Mouse (Mus musculus): Measurements from ENCODE around the gene Hdlbp. TPM values are rescaled to one million over a fixed set of nuclear protein-coding genes. Genes with fewer than 3 reads are reported as not detected.
A peak's percentile ranks its signal among the peaks of the same experiment; 100 is the strongest.
"Not testable (repeated sequence)": the region's sequence is repeated elsewhere in the genome, so short reads cannot be mapped to it uniquely, and the experiment has no call there.

The Hdlbp gene
- polyA plus RNA-seq (2012; rRNA removed): 122 and 129 TPM in 2 replicates

DNA sequence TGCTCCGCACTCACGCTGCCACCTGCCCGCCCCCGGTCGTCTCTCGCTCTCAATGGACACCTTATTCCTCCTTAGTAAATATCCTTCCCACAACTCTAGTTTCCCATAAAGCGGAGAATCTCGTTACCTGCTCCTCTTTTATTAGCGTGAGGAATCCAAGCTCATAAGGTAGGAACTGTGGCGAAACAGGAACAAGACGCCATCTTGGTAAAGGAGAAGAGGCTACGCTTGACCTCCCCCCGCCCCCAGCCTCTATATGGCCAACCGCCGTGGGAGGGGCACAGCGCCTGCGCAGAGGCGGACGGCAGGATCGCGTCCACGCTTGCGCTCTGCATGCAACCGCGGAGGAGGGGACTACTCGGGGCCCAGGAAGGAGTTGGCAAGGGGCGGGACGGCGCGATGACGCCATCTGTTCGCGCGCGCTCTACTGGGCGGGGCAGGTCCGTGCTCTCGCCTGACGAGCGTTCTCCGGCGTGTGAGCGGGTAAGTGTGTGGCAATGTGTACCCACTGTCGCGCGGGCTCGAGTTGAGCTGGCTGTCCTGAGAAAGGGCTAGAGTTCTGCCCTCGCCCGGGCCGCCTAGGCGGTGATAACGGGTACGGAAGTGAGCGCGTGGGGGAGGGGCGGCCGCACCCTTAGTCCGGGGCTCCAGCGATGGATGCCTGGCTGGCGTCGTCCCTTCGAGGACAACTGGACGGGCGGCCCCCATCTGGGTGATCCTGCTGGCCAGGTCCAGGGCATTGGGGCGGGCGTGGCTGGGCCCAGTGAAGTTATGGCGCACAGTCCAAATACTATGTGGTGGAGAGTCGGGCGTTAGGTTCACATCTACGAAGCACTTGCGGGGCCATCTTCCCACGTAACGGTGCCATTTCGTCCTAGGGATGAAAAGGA, at the start of gene Hdlbp:
TSS of gene Hdlbp (minus strand) at position 230 of the 890 bp plus-strand sequence.
- H3K27ac ChIP-seq (ENCODE audit: control insufficient read depth, insufficient read depth, low read depth, low read length): peak within 1 kb of the TSS; percentile 98
- H3K36me3 ChIP-seq (ENCODE audit: control insufficient read depth, insufficient read depth, low read length): no peaks in the 10 kb centered on the region
- peak; percentile 18; the same call in 1 of the 2 replicates for TF ChIP-seq CTCF (IDR thresholded peaks at IDR 0.05; ENCODE audit: control insufficient read depth, insufficient read depth, insufficient replicate concordance, low read depth, low read length)
- peak; percentile 85; the same call in 1 of the 2 replicates for TF ChIP-seq POLR2A (IDR thresholded peaks at IDR 0.05; ENCODE audit: control insufficient read depth, low read depth, low read length)
- peak within 1 kb of the TSS; percentile 94 for H3K4me3 ChIP-seq (ENCODE audit: control insufficient read depth, low read depth, low read length)
- no peaks in the 10 kb centered on the region for H3K27me3 ChIP-seq (ENCODE audit: control insufficient read depth, insufficient read depth, low read length)
- no peaks in the 10 kb centered on the region for H3K4me1 ChIP-seq (ENCODE audit: control insufficient read depth, insufficient read depth, low read length)

DNA sequence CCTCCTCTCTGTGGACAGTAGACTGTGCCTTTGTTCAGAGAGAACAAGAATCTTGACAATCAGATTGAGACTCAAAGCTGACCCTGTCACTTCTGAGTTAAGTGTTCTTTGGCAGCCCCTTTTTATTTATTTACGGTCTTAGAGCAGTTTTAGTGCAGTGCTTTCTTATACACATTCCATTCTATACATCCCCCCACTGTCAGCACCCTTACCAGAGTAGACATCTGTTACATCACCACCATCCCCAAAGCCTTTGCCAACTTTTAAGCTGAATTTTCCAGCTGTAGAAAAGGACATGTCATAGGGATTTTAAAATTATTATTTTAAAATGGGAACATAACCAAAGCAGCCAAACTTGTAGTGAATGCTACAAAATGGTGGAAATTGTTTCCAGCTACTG, 43.7 kb upstream of the Hdlbp start:
- no peak overlapping the region for H3K4me3 ChIP-seq (ENCODE audit: control insufficient read depth, low read depth, low read length)
- no peaks in the 10 kb centered on the region for H3K4me1 ChIP-seq (ENCODE audit: control insufficient read depth, insufficient read depth, low read length)
- no peaks in the 10 kb centered on the region for H3K36me3 ChIP-seq (ENCODE audit: control insufficient read depth, insufficient read depth, low read length)
- H3K27me3 ChIP-seq (ENCODE audit: control insufficient read depth, insufficient read depth, low read length): no peaks in the 10 kb centered on the region
- H3K27ac ChIP-seq (ENCODE audit: control insufficient read depth, insufficient read depth, low read depth, low read length): no peak overlapping the region
- TF ChIP-seq POLR2A (IDR thresholded peaks at IDR 0.05; ENCODE audit: control insufficient read depth, low read depth, low read length) (no peak), CTCF (IDR thresholded peaks at IDR 0.05; ENCODE audit: control insufficient read depth, insufficient read depth, insufficient replicate concordance, low read depth, low read length) (no peak)

DNA sequence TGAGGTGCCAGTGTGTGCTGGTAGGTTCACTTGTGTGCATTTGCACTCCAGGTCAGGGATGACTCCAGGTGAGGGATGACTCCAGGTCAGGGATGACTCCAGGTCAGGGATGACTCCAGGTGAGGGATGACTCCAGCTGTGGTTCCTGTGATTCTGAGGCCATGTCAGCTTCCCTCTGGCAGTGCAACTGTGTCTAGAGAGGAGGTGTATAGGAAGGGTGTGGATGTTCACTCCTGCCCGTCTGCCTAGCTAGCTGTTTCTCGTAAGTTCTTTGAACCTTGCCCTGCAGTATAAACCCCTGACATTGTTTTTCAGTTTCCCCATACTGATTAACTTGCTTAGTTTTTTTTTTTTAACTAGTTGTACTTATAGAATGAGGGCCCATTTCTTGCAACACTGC, 42.9 kb upstream of the Hdlbp start:
- no peak overlapping the region for H3K27ac ChIP-seq (ENCODE audit: control insufficient read depth, insufficient read depth, low read depth, low read length)
- H3K27me3 ChIP-seq (ENCODE audit: control insufficient read depth, insufficient read depth, low read length): no peaks in the 10 kb centered on the region
- H3K36me3 ChIP-seq (ENCODE audit: control insufficient read depth, insufficient read depth, low read length): no peaks in the 10 kb centered on the region
- H3K4me3 ChIP-seq (ENCODE audit: control insufficient read depth, low read depth, low read length): no peak overlapping the region
- TF ChIP-seq POLR2A (IDR thresholded peaks at IDR 0.05; ENCODE audit: control insufficient read depth, low read depth, low read length): no peak
- TF ChIP-seq CTCF (IDR thresholded peaks at IDR 0.05; ENCODE audit: control insufficient read depth, insufficient read depth, insufficient replicate concordance, low read depth, low read length): no peak
- H3K4me1 ChIP-seq (ENCODE audit: control insufficient read depth, insufficient read depth, low read length): no peaks in the 10 kb centered on the region

DNA sequence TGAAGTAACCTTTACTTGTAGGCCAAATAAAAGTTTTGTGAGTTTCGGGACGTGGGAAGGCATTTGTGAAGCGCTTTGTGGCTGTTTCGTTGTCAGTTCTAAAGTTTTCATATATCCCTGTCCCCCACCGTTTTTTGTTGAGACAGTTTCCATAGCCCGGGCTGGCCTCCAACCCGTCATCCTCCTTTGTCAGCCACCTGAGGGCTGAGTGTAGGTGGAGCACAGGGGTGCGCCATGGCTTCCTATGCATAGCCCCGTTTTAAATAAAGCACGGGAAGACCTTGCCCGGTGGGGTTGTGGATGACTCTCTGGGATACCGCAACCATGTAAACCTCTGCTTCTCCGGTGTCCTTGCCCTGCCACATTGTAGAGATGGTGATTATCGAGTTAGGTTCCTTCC, 34.6 kb upstream of the Hdlbp start:
- H3K27ac ChIP-seq (ENCODE audit: control insufficient read depth, insufficient read depth, low read depth, low read length): no peak overlapping the region
- H3K4me3 ChIP-seq (ENCODE audit: control insufficient read depth, low read depth, low read length): no peak overlapping the region
- no peaks in the 10 kb centered on the region for H3K27me3 ChIP-seq (ENCODE audit: control insufficient read depth, insufficient read depth, low read length)
- no peaks in the 10 kb centered on the region for H3K36me3 ChIP-seq (ENCODE audit: control insufficient read depth, insufficient read depth, low read length)
- TF ChIP-seq POLR2A (IDR thresholded peaks at IDR 0.05; ENCODE audit: control insufficient read depth, low read depth, low read length) (no peak), CTCF (IDR thresholded peaks at IDR 0.05; ENCODE audit: control insufficient read depth, insufficient read depth, insufficient replicate concordance, low read depth, low read length) (no peak)
- peaks cover 9% of the 10 kb centered on the region for H3K4me1 ChIP-seq (ENCODE audit: control insufficient read depth, insufficient read depth, low read length)

DNA sequence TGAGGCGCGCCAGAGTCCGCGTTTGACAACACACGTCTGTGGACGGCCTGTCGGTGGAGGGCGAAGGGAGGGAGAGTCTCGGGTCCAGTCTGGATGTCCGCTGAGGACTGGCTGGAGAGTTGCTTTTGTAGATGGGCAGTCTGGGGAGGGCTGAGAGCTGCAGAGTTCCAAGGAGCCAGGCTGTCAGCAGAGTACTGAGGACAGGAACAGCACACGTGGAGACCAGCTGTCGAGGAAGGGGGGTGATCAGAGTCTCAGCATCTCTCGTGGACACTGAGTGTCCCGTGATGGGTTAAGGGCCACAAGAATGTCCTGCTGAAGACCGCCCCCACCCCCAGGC, 33.7 kb upstream of the Hdlbp start:
- Histone ChIP-seq H3K4me1 (ENCODE audit: control insufficient read depth, insufficient read depth, low read length) (peaks cover 9% of the 10 kb centered on the region), H3K27ac (ENCODE audit: control insufficient read depth, insufficient read depth, low read depth, low read length) (peak overlapping the region; percentile 22), H3K36me3 (ENCODE audit: control insufficient read depth, insufficient read depth, low read length) (no peaks in the 10 kb centered on the region), H3K27me3 (ENCODE audit: control insufficient read depth, insufficient read depth, low read length) (no peaks in the 10 kb centered on the region), H3K4me3 (ENCODE audit: control insufficient read depth, low read depth, low read length) (peak overlapping the region; percentile 84)
- TF ChIP-seq CTCF (IDR thresholded peaks at IDR 0.05; ENCODE audit: control insufficient read depth, insufficient read depth, insufficient replicate concordance, low read depth, low read length) (no peak), POLR2A (IDR thresholded peaks at IDR 0.05; ENCODE audit: control insufficient read depth, low read depth, low read length) (no peak)

DNA sequence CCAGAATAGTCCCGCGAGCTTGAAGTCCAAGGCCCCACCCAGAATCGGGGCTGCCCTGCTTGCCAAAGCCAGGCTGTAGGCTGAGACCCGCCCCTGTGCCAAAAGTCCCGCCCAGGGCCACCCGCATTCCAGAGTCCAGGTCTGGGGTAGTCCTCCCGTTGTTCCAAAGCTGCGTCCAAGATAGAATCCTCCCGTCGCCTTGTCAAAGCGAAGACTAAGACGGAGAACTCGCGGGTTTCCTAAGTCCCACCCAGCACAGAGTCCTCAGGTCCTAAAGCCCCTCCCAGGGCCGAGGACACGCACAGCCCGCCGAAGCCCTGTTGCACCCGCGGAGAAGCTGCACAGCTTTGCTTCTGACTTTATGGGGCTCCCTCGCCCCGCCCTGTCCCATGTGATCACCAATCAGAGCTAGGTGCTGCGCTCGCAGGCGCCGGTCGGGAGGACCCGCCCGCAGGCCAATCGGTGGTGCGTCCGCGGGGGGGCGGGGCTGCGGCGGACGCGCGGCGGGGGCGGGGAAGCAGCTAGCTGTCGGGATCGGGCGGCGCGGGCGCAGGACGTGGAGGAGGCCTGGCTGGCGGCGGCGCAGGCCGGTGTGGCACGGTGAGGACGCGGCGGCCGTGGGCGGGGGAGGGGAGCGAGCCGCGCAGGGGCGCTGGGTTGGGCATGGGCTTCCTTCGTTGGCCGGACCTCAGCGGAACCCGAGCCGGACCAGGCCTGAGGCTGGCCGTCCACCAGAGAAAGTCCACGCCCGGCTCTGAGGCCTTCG, 33.2 kb upstream of the Hdlbp start, which contains the start of gene Farp2:
TSS of gene Farp2 (plus strand) at position 495 of the 766 bp plus-strand sequence.
- peak within 1 kb of the TSS; percentile 84 for H3K4me3 ChIP-seq (ENCODE audit: control insufficient read depth, low read depth, low read length)
- no peaks in the 10 kb centered on the region for H3K27me3 ChIP-seq (ENCODE audit: control insufficient read depth, insufficient read depth, low read length)
- peaks cover 2% of the 10 kb centered on the region; the same call in 1 of the 2 replicates for H3K36me3 ChIP-seq (ENCODE audit: control insufficient read depth, insufficient read depth, low read length)
- peaks cover 9% of the 10 kb centered on the region for H3K4me1 ChIP-seq (ENCODE audit: control insufficient read depth, insufficient read depth, low read length)
- H3K27ac ChIP-seq (ENCODE audit: control insufficient read depth, insufficient read depth, low read depth, low read length): peak within 1 kb of the TSS; percentile 22
- TF ChIP-seq POLR2A (IDR thresholded peaks at IDR 0.05; ENCODE audit: control insufficient read depth, low read depth, low read length) (peak; percentile 62), CTCF (IDR thresholded peaks at IDR 0.05; ENCODE audit: control insufficient read depth, insufficient read depth, insufficient replicate concordance, low read depth, low read length) (no peak)

DNA sequence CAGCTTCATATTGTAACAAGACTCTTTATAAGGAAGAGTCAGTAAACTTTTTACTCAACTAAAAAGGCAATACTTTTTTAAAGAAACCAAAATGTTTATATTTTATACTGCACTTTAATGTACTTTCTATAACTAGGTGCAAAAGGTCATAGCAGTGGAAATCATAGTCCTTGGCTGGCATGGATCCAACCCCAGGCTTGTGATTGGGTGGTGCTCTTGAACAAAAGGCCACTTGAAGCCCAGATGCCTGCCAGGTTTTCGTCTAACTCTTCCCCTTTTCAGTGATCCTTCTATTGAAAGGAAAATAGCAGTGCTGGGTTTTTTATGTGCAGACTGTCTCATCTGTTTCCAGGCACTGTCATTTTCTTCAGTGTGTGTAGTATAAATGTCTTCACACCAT, 30.0 kb upstream of the Hdlbp start:
- not testable (repeated sequence) for H3K27me3 ChIP-seq (ENCODE audit: control insufficient read depth, insufficient read depth, low read length); H3K4me3 ChIP-seq (ENCODE audit: control insufficient read depth, low read depth, low read length); H3K36me3 ChIP-seq (ENCODE audit: control insufficient read depth, insufficient read depth, low read length); H3K4me1 ChIP-seq (ENCODE audit: control insufficient read depth, insufficient read depth, low read length); H3K27ac ChIP-seq (ENCODE audit: control insufficient read depth, insufficient read depth, low read depth, low read length)

Data from testis, adult 2 months (tissue).